Mouse (Mus musculus) gastrocnemius, adult 18-20 months (tissue): ENCODE data around the gene Irf6. TPM values are rescaled to one million over a fixed set of nuclear protein-coding genes. Genes with fewer than 3 reads are reported as not detected.
A peak's percentile ranks its signal among the peaks of the same experiment; 100 is the strongest.

ENCODE experiments used
- DNase-seq: peaks from one replicate; pipeline ENCODE4 v3.0.0; 2021; ENCODE audit warnings: low spot score
- long read RNA-seq, 2 experiments: library from polyadenylated mRNA; stranded (forward); transcript quantifications; one replicate each; pipeline ENCODE4 v2.0.0; 2021
- total RNA-seq, 2 experiments: library from RNA; stranded (reverse); gene quantifications; 2 replicates each; pipeline ENCODE4 v1.2.3; 2021

Irf6 gene
- under 1 TPM; 0.53 to 0.88 TPM for total RNA-seq
- long read RNA-seq, experiment 1, full-length matches to known transcripts: 1 of 1 reads
- long read RNA-seq, experiment 1, partial matches to known transcripts: 0 of 1 reads
- long read RNA-seq, experiment 1, other reads (novel, unspliced or antisense): 0 of 1 reads
- long read RNA-seq, experiment 2: 0 reads

DNA sequence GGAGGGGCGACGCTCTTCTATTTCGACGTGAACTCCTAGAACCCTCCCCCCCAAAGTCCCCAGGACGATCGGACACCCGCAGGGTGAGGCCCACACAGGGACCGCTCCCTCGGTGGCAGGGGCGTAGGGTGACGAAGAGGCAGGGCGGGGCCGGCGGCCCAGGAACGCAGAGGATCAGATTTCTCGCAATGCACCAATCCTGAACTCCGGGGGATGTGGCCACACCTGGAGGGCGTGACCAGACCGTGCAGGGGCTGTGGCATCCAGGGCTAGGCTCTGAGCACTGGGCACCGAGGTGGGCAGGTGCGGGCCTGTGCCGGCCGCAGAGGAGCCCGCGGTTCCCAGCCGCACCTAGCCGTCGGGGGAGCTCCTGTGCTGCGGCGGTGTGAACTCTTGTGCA, at the start of gene Irf6:
Gene Irf6 (plus strand): TSS at position 240 of the 400 bp plus-strand sequence.
- no peak for DNase-seq

DNA sequence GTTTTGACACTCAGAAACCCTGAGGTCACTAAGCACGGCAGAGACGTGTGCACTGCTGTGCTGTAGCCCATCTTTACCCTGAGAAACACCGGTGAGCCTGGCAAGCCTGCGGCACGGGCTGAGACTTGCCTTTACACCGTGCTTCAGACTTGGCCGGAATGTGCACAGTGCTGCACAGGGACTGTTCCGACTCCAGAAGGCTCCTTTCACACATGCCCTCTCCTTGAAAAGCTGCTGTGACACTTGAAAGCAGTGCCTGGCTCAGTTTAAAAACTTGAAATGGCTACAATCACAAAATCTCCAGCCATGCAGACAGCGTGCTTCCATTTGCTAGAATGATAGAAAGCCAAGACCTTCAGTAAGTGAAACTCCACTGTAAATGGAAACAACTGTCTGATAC, 40.8 kb upstream of the Irf6 start:
- no peak for DNase-seq

DNA sequence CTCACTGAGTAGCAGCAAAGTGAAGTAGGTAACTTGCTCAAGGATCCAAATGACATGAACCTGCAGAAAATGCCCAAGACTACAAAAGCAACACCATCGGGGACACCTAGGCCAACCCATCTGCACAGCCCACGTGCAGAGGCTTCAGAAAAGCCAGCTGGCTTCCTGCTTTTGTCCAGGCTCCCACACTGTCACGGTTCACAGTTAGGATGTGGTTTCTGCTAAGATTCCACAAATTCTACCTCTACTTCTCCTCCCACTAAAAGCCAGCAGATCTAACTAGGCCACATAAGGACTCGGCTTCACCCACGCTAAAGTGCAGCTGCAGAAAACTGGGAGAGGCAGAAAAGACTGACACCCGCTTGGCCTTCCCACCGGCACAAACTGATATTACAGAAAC, 30.1 kb upstream of the Irf6 start:
- peak; percentile 25 for DNase-seq

DNA sequence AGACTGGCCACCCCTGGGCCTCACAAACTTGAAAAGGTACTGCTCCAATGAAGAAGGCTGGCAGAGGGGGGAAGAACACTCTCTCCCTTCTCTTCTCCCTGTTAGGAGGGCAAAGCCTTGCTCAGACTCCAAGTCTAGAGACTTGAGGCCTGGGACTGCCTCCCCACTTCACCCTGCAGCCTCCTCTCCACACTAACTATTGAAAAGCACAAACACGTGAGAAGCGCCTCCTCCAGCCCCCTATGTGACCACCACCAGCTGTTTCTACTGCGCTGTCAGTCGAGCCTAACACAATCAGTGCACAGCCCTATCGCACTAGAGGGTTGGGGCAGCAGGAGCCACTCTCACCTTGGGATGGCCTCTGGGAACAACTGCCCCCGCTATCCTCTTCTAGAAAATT, 29.6 kb upstream of the Irf6 start:
- DNase-seq: no peak

DNA sequence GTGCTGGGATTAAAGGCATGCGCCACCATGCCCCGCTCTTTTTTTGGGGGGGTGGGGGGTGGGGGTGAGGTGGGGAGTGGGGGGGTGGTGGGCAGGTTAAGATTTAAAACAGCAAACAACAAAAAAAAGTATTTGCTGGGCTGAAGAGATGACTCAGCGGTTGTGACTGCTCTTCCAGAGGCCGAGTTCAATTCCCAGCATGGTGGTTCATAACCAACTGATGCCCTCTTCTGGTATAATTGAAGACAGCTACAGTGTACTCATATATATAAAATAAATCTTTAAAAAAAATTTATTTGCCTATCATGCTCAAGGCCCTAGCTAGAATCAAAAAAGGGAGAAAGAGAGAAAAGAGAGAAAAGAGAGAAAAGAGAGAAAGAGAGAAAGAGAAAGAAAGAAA, 27.1 kb upstream of the Irf6 start:
- no peak for DNase-seq

DNA sequence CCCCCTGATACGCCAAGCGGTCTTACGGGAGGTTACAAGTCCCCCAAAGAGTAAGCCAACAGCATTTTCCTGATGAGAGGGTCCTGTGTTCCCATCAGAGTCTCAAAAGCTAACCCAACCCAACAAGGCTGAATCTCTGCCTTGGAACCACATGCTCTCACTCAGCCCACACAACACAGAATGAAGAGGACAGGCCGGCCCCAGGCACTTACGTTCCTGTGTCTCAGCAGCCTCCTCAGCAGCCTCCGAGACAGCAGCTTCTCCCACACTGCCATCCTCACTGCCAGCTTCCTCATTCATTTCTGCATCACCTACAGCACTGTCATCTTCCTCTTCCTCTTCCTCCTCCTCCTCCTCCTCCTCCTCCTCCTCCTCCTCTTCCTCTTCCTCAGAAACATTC, 24.9 kb upstream of the Irf6 start:
- no peak for DNase-seq

DNA sequence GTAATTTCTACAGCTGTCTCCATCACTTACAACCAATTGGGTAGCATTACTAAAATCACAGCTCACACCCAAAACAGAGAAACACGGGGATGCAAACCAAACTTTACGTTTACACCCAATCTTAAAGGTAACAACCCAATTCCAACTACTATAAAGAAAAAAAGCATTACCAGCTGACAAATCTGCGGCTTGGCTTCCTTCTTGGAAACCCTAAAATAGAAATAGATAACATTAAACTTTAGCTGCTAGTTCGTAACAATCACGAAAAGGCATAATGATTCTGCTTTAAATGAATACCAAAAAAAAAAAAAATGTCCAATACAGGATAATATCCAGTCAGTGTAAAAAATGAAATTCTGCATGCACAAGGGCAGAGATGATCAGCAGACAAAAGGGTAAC, 23.6 kb upstream of the Irf6 start:
- DNase-seq: no peak

DNA sequence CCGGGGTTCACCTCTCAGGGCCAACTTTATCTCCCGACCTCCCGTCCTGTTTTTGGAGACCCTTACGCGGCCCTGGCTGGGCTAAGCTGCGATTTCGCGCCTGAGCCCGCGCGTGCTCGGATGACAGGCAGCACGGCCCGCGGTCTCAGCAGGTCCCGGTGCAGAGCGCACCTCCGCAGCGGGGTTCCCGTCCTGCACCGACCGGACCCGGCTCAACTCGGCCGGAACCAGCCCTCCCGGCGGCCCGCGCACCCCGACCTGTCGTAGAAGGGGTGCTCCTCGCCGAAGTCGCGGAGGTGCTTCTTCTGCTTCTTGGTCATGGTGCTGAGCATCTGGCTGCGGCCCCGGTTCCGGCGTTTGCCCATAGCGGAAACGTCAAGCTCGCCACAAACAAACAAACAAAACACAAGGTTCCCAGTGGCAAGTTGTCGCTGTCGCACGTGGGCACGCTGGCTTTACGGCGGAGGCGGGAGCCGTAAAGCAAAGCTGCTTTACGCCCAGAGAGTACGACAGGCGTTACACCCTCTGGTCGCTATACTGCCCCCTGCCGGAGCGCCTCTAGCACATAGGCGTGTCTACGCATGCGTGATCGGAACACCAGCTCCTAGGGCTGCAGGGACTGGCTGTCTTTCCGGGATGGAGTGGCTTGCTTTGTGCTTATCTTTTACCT, 23.0 kb upstream of the Irf6 start, which contains the start of gene Diexf:
Gene Diexf (minus strand): TSS at position 487 of the 670 bp plus-strand sequence.
- peak; percentile 97 for DNase-seq

DNA sequence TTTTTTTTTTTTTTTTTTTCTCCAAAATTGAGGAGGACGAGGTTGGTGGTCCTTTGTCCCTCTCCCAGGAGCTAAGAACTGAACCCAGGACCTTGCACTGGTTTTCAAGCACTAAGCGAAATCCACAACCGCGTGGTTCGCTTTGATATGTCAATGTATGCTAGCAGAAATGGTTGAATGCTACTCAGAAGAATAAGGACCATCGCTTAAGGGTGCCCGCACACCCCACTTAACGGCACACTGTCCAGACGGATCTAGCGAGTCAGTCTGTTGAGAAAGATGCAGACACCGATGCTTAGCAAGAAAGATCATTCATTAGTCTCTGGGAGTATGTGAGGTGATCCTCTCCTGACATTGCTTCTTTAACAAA, 22.5 kb upstream of the Irf6 start:
- no peak for DNase-seq

DNA sequence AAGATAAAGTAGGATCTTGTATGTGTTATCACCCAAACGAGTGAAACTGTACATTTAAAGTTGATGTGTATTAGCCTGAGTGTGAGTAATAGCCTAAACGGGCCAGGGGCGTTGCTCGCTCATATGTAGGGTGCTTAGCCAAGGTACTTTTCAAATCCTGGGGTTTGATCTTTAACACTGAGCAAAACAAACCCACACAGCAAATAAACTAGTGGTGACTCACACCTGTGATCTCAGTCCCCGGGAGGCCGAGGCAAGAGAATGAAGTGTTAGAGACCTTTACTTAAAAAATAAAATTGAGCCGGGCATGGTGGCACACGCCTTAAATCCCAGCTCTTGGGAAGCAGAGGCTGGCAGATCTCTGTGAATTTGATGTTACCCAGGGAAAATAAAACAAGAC, 22.1 kb upstream of the Irf6 start:
- DNase-seq: no peak

DNA sequence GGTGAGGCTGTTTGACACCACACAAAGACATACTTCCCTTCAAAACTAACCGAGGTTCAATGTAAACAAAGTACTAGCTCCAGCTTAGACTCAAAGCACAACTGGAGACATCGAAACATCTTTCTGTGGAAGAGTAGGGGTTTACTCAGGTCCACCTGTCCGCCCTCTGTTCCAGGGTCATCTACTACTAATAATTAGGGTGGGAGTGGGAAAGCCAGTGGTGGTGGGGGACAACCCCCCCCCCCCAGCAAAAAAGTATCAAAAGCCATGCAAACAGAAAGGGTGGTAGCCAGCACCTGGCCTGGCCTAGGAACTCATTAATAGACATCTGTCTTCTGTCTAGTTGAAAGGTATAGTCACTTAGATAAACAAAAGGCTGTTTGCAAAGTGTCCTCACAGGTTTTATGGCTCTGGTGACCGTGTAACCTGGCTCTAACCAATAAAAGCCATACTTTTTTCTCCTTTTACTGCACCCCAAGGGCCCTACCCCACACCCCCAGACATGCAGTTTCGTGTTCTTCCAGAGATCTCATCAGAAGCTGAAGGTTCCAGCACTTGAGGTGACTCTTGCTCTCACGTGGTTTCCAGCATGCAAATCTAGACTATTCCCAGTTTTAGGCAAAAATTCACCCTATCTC, 21.5 kb upstream of the Irf6 start:
- no peak for DNase-seq

DNA sequence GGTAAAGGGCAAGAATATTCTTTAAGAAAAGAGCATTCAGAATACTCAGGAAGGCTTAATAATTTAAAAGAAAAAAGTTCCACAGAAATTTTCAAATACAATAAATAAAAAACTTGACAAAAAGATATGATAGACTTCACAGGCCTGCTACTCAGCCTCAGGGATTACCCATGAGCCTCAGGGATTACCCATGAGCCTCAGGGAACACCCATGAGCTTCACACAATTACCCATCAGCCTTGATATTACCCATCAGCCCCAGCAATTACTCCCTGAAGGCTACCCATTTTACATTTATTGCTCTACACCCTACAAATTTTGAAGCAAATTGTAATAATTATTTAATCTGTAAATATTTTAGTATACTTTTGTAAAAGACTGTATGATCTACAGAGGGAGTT, 20.5 kb upstream of the Irf6 start:
- no peak for DNase-seq

DNA sequence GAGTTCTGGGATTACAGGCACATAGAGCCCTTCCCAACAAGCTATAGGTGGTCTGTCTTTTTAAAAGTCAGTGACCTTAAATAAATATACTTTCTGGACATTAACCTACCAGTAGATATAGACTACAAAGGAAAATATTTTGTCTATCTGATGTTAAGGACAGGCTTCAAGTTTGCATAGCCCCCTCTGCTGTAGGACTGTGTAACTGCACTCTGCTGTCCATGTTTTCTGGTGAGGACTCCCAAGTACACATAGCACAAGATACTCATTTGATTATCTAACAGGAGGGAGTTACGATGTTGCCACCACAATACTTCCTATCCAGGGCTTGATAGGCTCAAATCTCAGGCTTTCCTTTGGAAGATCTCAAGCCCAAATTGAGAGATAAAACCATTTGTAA, 19.2 kb upstream of the Irf6 start:
- DNase-seq: no peak

DNA sequence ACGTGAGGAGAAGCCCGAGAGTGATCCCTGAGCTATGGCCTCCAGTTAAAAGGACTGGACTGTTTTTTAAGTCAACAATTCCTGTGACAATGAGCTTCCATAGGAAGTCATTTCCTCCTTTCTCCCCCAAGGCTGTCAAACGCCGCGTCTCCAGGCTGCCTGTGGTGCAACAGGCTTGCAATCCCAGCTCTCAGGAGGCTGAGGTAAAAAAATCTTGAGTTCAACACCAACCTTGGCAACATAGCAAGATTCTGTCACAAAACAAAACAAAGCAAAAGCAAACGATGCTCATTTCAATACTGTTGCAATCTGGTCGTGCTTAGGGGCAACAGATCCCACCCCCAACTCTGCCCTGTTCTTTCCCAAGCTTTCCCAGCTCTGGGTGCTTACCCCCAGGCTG, 14.8 kb upstream of the Irf6 start:
- DNase-seq: no peak

DNA sequence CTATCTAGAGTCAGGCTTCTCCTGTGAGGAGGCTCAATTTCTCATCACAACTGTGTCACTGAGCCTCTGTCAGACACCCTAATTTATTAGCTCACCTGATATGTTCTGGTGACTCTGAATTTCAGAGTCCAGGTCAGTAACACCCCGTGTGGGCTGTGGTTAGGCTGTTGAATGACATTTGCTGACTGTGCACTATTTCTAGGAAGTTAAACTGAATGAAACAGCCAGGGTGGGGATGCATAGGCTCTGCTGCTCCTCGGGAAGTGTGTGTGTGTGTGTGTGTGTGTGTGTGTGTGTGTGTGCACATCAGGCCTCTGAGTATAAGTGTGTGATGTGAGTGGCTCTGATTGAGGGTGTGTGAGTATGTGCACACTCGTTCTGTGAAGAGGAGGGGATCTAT, 14.2 kb upstream of the Irf6 start:
- no peak for DNase-seq

DNA sequence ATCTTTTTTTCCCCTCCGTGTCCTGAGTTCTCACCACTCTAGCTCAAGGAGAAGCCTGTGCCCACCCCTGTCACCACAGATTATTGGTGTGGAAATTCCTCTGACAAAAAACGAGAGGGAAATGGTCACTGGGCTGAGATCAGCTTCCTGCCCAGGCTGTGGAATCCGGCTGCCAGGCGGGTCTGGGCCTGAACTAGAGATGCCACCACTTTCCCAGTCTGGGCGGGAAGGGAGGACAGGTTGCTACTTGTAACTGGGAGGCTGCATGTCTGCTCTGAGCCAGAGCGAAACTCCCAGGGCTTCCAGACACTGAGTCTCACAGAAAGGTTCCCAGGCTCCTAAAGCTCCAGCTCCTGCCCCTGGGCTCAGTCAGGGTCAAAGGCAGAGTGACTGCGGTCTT, 11.8 kb upstream of the Irf6 start:
- no peak for DNase-seq

DNA sequence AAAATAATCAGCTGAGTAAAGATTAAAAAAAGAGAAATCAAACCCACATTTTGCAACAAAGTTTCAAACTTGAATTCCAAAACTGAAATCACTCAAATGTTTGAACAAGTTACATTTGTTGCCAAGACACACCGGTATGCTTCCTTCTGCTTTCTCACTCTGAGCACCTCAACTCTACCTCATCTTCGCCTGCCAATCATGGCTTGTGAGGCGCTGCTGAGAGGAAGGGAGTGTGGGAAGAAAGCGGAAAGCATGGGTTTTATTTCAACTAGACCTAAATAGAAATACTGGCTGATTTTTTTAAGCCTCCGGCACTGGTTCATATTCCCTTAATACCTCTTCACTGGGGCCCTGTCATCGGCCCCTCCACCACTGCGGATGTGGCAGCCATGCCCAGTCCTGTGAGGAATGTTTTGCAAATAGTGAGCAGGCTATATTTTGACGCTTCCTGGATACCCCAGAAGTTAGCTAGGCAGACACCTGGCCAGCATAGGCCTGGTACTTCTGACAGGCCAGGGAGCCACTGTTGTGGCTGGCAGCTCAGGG, 10.3 kb upstream of the Irf6 start:
- DNase-seq: no peak

DNA sequence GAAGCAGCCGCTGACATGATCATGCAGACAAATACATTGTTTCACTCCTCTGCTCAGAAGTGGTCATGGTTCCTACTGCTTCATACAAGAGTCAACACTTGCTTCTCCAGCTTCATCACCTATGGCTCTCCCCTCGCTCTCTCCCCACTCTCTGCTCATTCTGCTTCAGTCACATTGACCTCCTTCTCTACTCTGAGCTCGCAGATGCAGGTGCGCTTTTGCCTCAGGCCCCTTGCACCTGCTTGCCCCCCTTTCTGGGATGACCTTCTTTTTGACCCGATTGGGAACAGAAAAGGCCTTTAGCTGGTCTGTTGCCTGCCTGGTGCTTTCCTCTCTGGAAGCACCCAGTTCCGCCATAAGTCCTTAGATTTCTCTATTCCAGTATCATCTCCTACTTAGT, 8.4 kb upstream of the Irf6 start:
- no peak for DNase-seq

DNA sequence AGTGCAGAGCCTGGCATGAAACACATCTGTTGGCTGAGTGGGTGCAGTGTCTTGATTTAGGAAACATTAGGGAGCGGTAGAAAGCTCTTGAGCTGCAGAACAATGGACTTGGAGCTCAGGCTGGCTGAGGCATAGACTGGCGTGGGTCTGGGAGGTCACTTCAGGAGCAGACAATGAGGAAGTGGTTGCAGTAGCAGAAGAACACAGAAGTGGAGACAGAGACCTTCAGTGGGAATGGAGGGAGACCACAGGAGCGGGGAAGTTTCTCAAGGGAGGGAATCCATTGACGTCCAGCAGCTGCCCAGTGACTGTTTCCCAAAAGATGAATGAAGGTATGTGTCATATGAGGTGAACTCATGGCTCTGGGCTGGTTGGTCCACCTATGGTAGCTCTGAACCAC, 7.8 kb upstream of the Irf6 start:
- no peak for DNase-seq

DNA sequence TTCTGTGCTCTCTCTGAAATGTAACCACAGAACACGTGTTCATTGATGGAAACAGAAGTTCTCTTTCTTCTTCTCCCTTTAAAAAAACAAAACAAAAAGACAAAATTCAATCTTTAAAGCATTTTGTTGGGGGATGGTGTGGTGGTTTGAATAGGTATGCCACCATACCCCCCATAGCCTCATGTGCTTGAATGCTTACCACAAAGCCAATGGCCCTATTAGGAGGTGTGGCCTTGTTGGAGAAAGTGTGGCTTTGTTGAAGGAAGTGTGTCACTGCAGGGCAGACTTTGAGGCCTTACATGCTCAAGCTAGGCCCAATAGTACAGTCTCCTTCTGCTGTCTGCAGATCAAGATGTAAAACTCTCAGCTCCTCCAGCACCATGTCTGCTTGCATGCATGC, 6.5 kb upstream of the Irf6 start:
- DNase-seq: no peak

DNA sequence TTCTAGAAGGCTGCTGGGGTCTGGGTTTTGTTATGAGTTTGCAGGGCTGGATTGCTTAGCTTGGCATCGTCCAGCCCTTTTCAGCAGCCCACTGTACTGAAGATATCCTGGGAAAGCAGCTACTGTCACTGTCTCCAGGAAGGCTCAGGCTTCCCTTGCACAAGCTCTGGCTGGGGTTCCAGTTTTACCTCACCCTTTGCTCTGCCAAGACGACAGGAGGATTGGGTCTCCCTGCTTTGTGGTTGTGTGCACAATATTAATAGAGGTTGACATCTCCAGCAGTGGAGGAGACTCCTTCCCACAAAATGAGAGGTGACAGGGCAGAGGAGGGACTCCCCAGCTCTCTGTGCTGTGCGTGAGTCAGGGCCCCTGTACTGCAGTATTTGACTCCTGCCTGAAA, 3.7 kb upstream of the Irf6 start:
- DNase-seq: no peak

DNA sequence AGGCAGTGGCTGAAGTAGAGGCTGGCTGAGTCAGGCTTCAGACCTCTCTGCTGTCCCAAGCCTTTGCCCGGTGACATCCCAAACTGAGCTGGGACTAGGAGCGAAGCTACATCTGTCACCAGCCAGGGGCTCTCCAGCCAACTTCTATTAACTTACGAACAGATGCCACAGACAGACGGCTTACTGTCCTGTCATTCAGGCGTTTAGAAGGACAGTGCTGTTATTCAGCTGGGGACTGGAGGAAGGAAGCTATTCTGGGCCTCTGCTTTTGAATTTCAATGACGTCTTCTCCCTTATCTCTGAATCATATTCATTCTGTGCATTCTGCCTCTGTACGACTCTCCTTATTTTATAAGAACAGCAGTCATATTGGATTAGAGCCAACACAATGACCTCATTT, 1.8 kb upstream of the Irf6 start:
- no peak for DNase-seq

DNA sequence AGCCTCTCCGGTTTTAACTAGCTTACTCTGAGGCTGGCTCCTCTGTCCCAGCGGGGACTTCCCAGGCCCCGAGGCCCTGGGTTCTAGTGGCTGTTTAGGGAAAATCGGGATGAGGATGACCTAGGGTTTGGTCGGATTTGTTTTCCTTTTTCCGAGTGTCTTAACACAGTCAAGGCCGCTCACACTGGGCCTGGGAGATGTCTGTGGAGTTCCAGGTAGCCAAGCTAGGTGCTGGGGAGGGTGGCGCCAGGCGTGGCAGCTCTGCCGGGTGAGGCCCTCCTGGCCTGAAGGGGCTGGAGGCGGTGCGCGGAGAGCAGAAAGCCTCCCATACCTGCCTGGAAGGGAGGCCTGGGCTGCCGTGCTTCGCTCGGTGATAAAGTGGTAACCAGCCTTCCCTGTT, 650 bp downstream of the Irf6 start:
- no peak for DNase-seq
